Mouse (Mus musculus): ENCODE results near the gene Snu13.

The Snu13 gene

GRCm38 (mm10) chr15:82047080-82047883 lies at the start of gene Snu13:
Gene Snu13, minus strand, starts transcription at chr15:82047598.
- DNase-seq (ENCODE audit: low spot score in 2 of 2): peak; percentile 60 to 91

- DNase-seq (ENCODE audit: low spot score in 2 of 2): no peak
Observed at GRCm38 (mm10) chr15:82091061-82091460, 43.7 kb upstream of the Snu13 start.

GRCm38 (mm10) chr15:82087266-82087665 lies 39.9 kb upstream of the Snu13 start:
- peak in 1 of 2 experiments; percentile 52 for DNase-seq (ENCODE audit: low spot score in 2 of 2)

- peak in 1 of 2 experiments; percentile 53 for DNase-seq (ENCODE audit: low spot score in 2 of 2)
Observed at GRCm38 (mm10) chr15:82086131-82086530, 38.7 kb upstream of the Snu13 start.

GRCm38 (mm10) chr15:82085606-82086005 lies 38.2 kb upstream of the Snu13 start:
- peak in 1 of 2 experiments; percentile 66 for DNase-seq (ENCODE audit: low spot score in 2 of 2)

- DNase-seq (ENCODE audit: low spot score in 2 of 2): peak in 1 of 2 experiments; percentile 82
Observed at GRCm38 (mm10) chr15:82081161-82081560, 33.8 kb upstream of the Snu13 start.

- DNase-seq (ENCODE audit: low spot score in 2 of 2): no peak
Observed at GRCm38 (mm10) chr15:82079883-82080282, 32.5 kb upstream of the Snu13 start.

- DNase-seq (ENCODE audit: low spot score in 2 of 2): no peak
Observed at GRCm38 (mm10) chr15:82073490-82073889, 26.1 kb upstream of the Snu13 start.

GRCm38 (mm10) chr15:82071816-82072469 lies 24.5 kb upstream of the Snu13 start:
- peak in 1 of 2 experiments; percentile 37 for DNase-seq (ENCODE audit: low spot score in 2 of 2)

- DNase-seq (ENCODE audit: low spot score in 2 of 2): no peak
Observed at GRCm38 (mm10) chr15:82069898-82070297, 22.5 kb upstream of the Snu13 start, which contains the start of gene Mei1. Gene Mei1, plus strand, starts transcription at chr15:82069996.

GRCm38 (mm10) chr15:82065511-82065910 lies 18.1 kb upstream of the Snu13 start:
- peak in 1 of 2 experiments; percentile 89 for DNase-seq (ENCODE audit: low spot score in 2 of 2)

GRCm38 (mm10) chr15:82063909-82064308 lies 16.5 kb upstream of the Snu13 start:
- DNase-seq (ENCODE audit: low spot score in 2 of 2): no peak

- DNase-seq (ENCODE audit: low spot score in 2 of 2): no peak
Observed at GRCm38 (mm10) chr15:82058719-82059201, 11.4 kb upstream of the Snu13 start, which contains the start of gene 4930407I10Rik. Gene 4930407I10Rik, plus strand, starts transcription at chr15:82059151.

- no peak for DNase-seq (ENCODE audit: low spot score in 2 of 2)
Observed at GRCm38 (mm10) chr15:82052544-82052943, 5.1 kb upstream of the Snu13 start.

- no peak for DNase-seq (ENCODE audit: low spot score in 2 of 2)
Observed at GRCm38 (mm10) chr15:82046246-82046891, 1.0 kb downstream of the Snu13 start.

GRCm38 (mm10) chr15:82044166-82044784 lies 3.1 kb downstream of the Snu13 start:
- no peak for DNase-seq (ENCODE audit: low spot score in 2 of 2)

- peak in 1 of 2 experiments; percentile 45 for DNase-seq (ENCODE audit: low spot score in 2 of 2)
Observed at GRCm38 (mm10) chr15:82040650-82041049, 6.7 kb downstream of the Snu13 start.

GRCm38 (mm10) chr15:82035904-82036689 lies 11.3 kb downstream of the Snu13 start:
- peak in 1 of 2 experiments; percentile 28 for DNase-seq (ENCODE audit: low spot score in 2 of 2)

GRCm38 (mm10) chr15:82033762-82034161 lies 13.6 kb downstream of the Snu13 start, which contains the start of gene Desi1:
Gene Desi1, minus strand, starts transcription at chr15:82033862.
- no peak for DNase-seq (ENCODE audit: low spot score in 2 of 2)

- DNase-seq (ENCODE audit: low spot score in 2 of 2): no peak
Observed at GRCm38 (mm10) chr15:82032386-82032785, 15.0 kb downstream of the Snu13 start.

- DNase-seq (ENCODE audit: low spot score in 2 of 2): no peak
Observed at GRCm38 (mm10) chr15:82027726-82028125, 19.7 kb downstream of the Snu13 start.
